Mouse (Mus musculus): ENCODE data around the gene Pigq.

Gene Pigq

DNA sequence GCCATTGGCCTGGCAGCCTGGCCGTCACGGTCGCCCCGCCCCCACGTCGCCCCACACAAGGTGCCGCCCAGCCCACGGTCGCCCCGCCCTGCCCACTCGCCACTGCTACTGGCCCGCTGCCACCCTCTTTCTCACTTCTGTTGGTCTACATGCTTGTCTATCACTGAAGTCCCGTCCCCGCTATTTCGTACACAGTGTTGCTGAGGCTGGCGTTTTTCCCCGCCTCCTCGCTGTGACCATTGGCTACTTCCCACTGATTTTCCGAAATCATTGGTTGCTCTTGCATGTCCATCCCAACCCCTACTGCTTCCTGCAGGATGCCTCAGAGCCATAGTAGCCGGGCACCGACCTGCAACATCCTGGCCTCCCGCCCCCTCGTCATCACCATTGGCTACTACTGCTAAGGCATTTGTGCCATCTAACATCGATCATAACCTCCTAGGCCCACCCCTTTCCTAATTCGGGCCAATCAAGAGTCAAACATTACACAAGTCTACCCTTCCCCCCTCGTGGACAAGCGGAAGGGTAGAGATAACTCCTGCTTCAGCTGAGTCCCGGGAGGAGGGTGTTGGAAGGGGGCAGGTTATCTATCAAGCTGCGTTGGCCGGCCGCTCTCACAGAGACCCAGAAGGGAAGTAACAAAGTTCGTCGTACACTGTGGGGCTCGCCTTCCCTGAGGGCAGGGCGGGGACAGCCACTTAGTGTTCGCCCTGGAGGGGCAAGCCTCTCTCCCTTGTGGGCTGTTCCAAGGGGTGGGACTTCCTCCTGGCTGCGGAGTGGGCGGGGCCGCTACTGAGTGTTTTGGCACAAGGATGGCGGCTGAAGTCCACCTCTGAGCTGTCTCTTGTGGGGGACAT, 24.7 kb downstream of the Pigq start:
- peak; percentile 100 for DNase-seq

DNA sequence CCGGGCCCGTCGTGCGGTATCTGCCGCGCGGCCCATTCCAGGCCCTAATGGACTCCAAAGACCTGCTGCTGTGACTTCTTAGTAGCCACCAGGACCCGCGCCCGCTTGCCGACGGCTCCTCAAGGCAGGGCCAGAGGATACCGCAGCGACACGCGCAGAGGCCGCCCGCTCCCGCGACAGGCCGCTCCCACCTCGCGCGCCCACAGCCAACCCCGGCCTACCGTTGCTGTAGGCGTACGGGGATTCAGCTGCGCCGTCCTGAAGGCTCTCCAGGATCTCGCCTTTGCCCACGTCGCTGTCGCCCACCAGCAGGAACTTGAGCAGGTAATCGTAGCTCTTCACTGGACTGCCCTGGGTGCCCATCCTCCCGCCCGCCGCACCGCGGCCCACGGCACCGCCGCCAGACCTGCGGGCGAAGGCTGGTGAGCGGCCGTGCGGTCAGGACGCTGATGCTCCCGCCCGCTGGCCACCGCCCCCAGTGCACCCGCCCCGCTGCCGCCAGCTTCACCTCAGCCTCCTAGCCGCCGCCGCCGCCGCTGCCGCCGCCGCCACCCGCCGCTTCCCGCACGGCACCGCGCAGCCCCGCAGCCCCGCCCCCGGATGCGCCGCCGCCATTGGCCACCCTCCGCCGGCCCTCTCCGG, 25.5 kb downstream of the Pigq start, which contains the start of gene Rab40c:
Rab40c (minus strand) TSS at position 584 of the 642 bp plus-strand sequence.
- no peak for DNase-seq

DNA sequence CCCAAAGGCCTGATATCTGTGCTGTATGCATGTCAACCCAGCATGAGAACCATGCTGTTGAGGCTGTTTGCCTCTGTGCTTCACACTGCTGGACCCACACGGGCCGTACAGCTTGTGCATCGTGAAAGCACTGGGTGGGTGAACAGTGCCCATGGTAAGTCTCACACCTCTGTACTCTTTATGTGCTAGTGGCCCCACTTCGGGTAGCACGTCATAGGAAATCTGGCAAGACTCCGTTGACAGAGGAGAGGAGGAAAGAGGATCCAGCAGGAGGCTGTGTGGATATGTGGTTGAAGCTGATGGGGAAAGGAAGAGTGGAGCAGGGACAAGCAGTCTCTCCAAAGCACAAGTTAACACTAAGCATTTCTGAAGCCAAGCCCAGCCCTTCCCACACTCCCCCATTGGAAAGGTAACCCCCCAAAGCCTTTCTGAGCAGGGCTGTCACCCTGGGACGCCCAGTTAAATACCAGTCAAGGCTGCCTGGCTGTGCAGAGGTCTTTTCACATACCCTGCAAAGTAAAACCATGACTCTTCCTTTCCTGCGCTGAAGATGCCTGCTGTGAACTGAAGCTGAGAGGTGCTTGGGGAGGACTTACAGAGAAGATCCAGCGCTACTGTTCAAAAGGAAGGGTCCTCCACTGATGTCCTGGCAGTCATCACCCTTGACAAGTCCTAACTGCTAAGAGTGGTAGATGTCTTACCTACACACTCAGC, 26.5 kb downstream of the Pigq start:
- DNase-seq, result no peak

DNA sequence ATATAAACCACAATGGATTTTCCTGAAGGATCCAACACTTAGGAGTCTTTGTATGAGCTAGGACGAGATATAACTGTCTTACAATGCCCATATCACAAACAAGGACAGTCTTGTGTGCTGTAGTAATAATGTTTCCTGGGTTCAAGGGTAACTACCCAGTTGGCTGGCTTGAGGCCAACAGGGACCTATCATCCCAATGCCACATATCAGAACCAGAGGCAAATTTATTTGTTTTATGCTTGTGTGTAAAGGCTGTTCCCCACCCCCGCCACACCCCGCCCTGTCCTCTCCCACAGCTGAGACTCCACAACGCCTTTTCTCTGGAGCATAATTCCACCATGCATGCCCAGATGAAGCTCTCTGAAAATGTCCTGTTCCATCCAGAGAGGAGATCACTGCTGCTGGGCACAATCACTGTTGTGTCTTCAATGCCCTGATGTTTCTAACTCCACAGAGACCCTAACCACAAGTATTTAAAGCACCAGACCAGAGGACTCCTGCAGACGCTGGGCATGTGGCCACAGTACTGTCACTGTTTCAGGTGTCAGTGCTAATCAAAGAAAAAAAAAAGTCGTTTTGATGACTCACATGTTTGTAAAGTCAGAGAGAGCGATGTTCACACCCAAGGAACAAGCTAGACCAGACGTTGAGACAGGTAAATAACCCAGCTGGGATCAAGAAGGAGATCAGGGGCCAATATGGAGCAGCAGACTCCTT, 27.6 kb downstream of the Pigq start:
- no peak for DNase-seq

DNA sequence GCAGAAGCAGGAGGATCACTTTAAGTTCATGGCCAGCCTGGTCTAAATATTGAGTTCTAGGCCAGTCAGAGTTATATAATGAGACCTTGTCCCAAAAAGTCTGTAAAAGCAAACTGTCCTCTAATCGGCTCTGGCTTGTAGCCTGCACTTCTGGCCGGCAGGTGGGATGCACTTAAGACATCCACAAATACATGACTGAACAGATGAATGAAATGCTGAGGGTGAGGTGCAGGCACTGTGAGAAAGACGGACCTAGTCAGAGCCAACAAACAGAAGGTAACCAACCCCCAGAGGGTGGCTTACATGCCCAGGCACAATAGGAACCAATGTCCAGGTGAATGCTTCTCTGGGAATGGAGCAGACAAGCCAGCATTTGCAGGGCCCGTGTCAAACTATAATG, 30.4 kb downstream of the Pigq start:
- DNase-seq, result no peak

DNA sequence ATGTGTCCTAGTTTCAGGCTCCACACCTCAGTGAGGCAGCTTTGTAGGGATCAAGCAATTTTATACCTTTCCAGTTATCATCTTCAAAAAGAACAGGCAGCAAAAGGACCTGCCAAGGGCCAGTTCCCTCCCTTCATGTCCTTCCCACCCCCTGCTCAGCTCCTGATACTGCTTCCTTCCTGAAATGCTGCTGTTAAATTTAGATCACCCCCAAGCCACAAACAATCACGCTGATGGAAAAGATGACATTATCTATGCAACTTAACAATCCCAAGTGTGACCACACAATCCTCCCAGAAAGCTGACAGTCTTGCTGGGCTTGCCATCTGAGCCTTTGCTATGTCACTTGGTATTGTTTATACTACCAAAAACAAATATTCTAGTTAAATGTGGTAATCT, 30.9 kb downstream of the Pigq start:
- DNase-seq, result no peak

DNA sequence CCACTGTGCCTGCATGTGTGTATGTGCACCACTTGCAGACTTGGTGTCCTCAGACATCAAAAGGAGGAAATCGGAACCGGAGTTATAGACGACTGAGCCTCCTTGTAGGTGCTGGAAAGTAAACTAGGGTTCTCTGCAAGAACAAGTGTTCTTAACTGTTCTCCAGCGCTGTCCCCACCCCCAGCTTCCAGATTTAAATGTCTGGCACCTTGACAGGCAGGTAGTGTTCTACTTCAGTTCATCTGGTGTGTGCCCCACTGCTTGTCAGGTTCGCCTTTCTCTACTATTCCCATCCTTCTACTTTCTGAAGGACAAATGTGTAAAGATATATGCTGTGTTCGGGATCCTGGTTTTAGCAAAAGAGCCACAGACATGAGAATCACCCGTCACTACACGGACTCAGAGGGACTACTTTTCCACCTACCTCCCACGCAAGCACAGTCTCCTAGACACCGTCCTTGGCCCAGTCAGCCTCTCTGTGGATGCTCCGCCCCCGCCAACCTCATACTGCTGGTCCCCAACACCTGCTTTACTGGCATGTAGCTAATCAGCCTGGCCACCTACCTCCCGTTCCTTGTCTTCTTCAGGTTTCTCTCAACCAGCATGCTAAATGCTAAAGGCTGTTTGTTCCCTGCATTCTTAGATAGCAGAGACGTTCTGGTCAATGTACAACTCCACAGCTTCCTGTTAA, 31.4 kb downstream of the Pigq start:
- DNase-seq, result peak; percentile 50

DNA sequence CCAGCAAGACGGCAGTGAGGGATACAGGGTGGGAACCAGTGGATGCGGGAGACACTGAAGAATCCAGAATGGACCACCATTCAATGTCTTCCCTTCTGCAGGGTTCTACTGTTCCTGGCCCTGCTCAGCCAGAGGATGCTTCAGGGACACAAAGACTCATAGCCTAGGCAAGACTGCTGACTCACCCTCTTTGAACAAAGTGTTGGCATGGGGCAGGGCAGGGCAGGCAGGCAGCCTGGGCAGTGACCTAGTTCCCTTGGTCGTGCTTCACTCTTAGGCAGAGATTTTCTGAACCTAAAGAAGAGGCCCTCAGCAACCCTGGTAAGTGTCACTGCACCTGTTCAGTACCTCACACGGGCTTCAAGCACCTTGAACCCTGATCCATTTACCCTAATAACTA, 32.9 kb downstream of the Pigq start:
- DNase-seq, result peak; percentile 32

DNA sequence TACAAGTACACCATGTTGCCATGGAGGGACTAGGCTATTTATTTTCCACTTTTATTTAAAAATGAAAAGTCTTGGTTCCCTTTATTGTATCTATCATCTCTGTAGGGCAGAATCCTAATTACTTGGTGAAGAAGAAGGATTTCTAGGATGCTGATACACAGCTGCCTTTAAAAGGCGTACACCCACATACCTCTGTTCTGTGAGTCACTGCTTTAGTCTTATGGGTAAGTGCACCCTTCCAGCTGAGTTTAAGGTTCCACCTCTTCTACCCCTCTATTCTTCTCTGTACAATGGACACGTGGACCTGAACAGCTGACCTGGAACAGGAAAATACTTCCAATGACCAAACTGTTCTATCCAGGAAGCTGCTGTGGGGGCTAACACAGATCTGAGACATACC, 37.1 kb downstream of the Pigq start:
- no peak for DNase-seq

DNA sequence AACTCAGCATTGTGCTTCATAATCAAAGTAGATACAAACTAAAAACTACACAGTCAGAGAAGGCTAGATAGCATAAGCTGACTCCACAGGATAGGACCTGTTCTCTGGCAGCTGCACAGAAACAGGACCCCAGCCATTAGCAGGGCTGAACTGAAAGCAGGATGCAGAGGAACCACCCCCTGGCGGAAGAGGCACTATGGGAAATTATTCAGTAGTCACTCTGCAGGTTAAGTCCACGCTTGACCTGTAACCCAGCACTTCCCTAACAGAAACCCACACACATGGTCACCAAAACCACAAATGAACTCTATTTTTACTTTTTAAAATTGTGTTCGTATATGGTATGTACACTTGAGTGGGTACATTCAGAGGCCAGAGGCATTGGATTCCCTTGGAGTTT, 41.7 kb downstream of the Pigq start:
- no peak for DNase-seq

DNA sequence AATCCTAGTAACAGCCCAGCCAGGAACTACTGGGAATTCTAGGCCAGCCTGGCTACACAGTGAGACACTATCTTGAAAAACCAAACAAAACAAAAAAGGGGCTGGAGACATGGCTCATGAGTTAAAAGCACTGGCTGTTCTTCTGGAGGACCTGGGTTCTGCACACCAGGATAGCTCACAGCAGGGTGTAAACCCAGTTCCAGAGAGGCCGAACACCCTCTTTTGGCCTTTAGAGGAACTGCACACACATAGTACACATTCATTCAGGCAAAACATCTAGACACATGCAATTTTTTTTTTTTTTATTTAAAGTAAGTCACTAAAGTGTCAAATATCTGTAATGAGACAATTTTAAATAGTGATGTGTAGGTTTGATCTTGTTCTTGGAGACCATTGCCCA, 44.5 kb downstream of the Pigq start:
- no peak for DNase-seq

DNA sequence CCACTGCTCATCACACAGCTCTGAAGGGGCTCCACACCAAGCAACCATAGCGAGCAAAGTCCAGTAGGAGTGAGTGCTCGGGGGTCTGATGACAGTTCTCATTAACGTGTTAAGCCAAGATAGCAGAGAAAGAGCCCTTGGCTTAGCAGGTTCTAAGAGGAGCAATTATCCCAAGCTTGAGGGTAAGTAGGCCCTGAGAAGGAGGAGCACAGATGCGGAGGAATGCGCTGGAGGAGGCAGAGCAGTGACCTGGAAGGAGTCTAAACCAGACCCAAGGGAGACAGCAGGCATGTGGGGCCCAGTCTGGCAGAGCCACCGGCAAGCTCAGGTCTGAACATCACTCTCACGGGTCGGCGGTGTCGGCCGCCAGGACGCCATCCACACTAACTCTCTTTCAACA, 48.8 kb downstream of the Pigq start:
- DNase-seq, result no peak

DNA sequence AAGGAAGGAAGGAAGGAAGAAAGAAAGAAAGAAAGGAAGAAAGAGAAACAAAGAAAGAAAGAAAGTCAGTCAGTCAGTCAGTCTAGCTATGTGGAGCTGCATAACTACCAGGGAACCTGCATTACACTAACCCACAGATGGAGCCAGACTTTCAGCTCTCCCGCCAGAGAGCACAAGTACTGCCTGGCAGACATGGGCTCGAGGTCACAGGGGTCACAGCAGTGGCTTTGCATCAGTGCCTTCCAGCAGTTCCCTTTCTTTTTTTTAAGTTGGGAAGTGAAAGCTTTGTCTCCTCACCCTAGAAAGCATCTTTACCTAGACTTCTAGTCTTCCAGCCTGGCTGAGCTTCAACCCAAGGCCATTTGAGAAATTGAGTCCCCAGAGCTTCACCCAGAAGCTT, 49.3 kb downstream of the Pigq start:
- DNase-seq, result no peak

DNA sequence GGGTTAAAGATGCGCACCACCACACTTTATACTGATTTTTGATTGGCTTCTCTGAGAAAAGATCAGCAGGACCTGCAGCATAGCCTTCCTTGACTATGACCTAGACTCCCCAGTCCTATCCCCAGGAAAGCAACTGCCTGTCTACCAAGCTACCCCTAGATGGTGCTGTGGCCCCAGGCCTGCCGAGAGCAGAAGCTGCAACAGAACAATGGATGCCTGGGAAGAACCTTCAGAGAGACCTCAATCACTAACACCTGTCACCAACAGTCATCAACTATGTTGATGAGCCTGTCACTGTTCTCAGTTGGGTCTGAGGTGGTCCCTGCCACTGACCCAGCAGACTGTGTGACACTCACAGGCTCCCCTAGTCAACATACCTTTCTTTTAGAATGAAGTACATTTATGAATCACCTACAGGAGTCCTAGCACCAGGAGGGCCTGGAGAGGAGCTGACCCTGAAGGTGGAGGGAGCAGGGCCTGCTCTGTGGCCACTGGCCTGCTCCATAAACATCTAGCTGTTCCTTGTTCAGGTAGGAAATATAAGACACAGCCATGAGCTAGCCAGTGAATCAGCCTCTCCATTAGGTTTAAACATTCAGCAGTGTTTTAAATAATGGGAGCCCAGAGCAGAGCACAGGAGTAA, 50.6 kb downstream of the Pigq start:
- peak; percentile 78 for DNase-seq

DNA sequence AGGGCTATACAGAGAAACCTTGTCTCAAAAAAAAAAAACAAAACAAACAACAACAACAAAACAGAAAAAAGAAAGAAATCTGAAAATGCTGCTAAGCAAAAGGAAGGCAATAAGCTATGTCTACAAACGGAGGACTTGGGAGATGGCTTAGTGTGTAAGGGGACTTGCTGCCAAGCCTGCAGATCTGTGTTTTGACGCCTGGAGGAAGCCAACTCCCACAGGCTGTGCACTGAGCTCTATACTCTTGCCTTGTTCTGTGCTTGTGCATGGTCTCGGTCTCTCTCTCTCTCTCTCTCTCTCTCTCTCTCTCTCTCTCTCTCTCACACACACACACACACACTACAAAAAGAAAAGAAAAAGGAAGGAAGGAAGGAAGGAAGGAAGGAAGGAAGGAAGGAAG, 55.9 kb downstream of the Pigq start:
- no peak for DNase-seq

DNA sequence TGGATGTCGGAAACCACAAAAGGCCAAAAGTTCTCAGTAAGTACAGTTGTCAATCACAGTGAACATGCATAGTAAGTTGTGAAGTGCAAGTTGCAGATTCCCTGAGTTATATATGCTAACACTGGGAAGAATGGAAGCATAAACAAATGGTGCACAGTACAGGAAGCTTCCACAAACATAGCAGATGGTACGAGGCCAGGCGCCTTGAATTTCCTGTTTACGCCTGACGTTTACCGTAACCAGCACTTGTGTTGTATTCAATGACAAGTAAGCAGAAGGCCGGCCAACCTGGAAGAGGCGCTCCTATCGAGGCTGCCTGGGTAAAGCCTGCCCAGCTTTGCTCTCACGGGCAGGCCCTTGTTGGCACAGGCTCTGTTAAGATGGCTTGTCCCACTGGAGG, 57.3 kb downstream of the Pigq start:
- DNase-seq, result no peak

DNA sequence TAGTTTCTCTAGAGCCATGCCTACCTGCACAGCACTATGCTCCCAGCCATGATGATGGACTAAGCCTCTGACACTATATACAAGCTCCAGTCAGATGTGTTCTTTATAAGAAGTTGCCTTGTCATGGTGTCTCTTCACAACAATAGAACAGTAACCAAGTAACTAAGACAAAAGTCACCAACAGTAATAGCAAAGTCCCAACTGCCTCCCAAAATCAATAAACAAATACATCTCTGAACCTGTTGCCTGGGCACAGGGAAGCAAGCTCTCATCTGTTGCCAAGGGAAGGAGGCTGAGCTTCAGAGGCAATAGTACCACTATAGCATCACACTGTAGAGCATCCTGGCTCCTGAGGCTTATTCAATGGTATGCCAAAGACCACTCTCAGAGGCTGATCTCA, 57.9 kb downstream of the Pigq start:
- no peak for DNase-seq

DNA sequence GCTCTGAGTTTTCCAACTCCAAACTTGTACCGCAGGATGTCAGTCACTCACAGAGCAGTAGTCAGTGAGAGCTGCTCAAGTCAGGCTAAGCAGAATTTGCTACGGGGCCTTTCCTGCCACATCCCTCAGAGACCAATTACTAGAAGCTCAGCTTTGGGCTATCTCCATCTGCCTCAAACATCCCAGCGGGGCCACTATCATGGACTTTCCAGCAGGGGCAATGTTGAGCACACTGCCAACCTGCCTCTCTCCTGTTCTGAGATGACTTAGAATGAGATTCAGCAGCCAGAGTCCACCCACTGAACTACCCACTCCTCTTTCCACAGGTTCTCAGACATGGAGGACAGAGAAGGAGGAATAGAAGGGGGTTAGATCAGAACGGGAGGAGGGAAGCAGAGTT, 59.1 kb downstream of the Pigq start:
- no peak for DNase-seq

DNA sequence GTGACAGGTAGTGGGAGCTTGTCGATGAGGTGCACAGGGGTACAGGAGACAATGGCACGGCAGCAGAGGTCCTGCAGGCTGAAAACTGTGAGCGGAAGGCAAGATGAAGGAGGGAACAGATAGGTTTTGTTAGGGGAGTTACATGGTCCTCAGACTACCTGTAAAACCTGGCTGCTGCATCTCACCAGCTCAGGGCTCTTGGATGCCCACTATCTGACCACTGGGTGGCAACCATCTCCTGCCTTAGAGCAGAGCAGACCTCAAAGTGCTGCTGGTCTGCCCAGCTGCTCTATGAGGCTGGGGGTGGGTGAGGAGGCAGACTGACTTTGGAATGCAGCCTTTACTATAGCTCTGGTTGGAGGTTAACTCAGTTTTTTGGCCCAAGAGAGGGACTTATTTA, 60.9 kb downstream of the Pigq start:
- DNase-seq, result no peak

DNA sequence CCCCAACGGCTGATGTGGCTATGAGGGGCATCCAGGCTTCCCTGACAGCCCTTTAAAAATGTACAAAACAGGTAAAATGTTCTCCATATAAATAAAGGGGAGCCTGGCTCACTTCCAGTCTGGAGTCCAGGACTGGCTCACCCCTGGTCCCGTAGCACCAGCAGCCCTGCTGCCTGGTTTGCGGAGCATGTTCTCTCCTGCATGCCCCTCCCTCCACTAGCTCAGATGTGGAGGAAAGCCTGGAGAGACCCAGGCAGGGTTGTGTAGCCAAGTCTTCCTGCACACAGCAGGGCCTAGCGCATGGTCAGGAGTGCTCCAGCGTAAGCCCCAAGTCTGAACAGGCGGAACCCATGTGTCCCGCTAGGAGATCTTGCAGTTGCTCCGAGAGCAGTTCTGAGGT, 61.5 kb downstream of the Pigq start:
- DNase-seq, result no peak

DNA sequence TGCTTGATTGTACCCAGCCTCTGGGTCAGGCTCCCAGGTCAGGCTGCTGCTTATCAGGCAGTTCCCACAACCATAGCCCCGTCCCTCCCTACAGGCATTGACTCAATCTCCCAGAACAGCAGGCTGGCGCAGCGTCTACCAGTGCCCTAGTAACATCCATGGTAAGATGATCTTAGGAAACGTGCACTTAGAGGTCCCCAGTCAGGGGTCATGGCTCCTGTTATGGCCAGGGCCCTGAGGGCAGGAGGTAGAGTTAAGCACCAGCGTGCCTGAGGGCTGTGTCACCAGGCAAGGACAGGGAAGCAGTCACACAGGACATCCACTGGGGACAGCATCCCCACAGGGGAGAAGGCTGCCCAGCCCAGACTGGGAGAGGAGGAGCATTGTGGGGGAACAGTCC, 62.4 kb downstream of the Pigq start:
- DNase-seq, result no peak

DNA sequence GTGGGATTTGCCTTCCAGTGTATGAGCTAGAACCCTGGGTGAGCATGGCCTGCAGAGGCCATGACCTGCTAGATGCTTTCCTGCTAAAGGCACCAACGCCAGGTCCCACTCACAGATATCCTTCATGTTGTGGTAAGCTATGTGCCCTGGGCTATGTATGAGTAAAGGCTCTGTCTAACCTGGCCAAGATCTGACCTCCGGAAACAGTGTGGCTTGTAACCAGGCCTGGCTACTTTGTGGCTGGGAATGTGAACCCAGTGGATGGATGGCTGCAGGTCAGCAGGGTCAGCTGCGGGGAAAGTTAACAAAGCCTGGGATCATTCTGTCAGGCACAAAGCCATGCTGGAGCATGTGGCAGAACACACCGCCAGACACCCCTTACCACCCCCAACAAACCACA, 63.0 kb downstream of the Pigq start:
- no peak for DNase-seq

All from kidney, adult 18-20 months (tissue).